Mouse (Mus musculus): ENCODE data around the gene Tufm.

DNA sequence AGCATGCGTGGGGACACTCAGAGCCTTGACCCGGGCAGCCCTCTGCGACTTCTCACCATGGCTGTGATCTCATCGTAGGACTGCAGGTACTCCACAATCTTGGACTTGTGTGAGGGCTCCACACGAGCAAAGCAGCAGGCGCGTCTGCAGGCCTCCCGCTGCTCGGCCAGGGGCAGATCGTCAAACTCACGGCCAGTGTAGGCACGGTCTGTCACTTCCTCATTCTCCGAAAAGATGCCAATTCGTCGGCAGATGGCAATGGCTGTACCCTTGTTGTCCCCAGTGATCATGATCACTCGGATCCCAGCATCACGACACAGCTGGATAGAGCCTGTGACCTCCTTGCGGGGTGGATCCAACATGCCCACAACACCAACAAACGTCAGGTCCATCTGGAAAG, 38.7 kb upstream of the Tufm start:
- TF ChIP-seq CTCF (IDR thresholded peaks at IDR 0.05; ENCODE audit: extremely low read depth, insufficient read length, insufficient replicate concordance, low read depth, low read length) (no peak), POLR2A (IDR thresholded peaks at IDR 0.05; ENCODE audit: low read depth, low read length) (no peak)

All from small intestine, adult 2 months (tissue).